Mouse (Mus musculus) MEL (cell line): ENCODE data around the gene Naa10. TPM values are rescaled to one million over a fixed set of nuclear protein-coding genes. Genes with fewer than 3 reads are reported as not detected.

Source experiments
- DNase-seq: peaks from one replicate; pipeline ENCODE4 v3.0.0; 2011; ENCODE audit warnings: low read depth, low spot score
- H3K27ac ChIP-seq: 2 replicates; pipeline ENCODE4 v1.5.1; 2012; ENCODE audit warnings: low read depth, mild to moderate bottlenecking, control low read depth, low read length, moderate library complexity; ENCODE audit not compliant: control insufficient read depth
- H3K27me3 ChIP-seq, 2 experiments: fragments of 150-350 bp in 1 of 2; sonication (generic) in 1 of 2; 2 replicates each; pipeline ENCODE4 v1.6.1; 2012; ENCODE audit warnings: low read length in 2 of 2, mild to moderate bottlenecking in 2 of 2, improper control_type of control experiment in 1 of 2, moderate library complexity in 1 of 2; ENCODE audit not compliant: insufficient read depth in 2 of 2, control insufficient read depth in 1 of 2
- H3K36me3 ChIP-seq, 2 experiments: 2 replicates each; pipeline ENCODE4 v1.6.1; 2012 to 2014; ENCODE audit warnings: low read length in 2 of 2, improper control_type of control experiment in 1 of 2, inconsistent platforms in 1 of 2, mild to moderate bottlenecking in 1 of 2; ENCODE audit not compliant: insufficient read depth in 2 of 2, control insufficient read depth in 1 of 2
- H3K4me1 ChIP-seq, 2 experiments: fragments of 150-350 bp in 1 of 2; sonication (generic) in 1 of 2; 2 replicates each; pipeline ENCODE4 v1.6.1; 2012; ENCODE audit warnings: low read length in 2 of 2, improper control_type of control experiment in 1 of 2, mild to moderate bottlenecking in 1 of 2; ENCODE audit not compliant: insufficient read depth in 2 of 2, control insufficient read depth in 1 of 2
- H3K4me3 ChIP-seq, 2 experiments: fragments of 150-350 bp in 1 of 2; sonication (generic) in 1 of 2; 2 replicates each; pipeline ENCODE4 v1.5.1; 2012; ENCODE audit warnings: low read depth in 2 of 2, low read length in 2 of 2, mild to moderate bottlenecking in 2 of 2, moderate library complexity in 2 of 2, control low read depth in 1 of 2, improper control_type of control experiment in 1 of 2; ENCODE audit not compliant: control insufficient read depth in 1 of 2, insufficient read depth in 1 of 2
- H3K79me2 ChIP-seq: 2 replicates; pipeline ENCODE4 v1.6.1; 2012; ENCODE audit warnings: mild to moderate bottlenecking, low read length, moderate library complexity; ENCODE audit not compliant: control insufficient read depth, poor library complexity, insufficient read depth
- H3K9ac ChIP-seq: 2 replicates; pipeline ENCODE4 v1.6.1; 2012; ENCODE audit warnings: low read depth, mild to moderate bottlenecking, control low read depth, low read length, moderate library complexity; ENCODE audit not compliant: control insufficient read depth, poor library complexity, severe bottlenecking
- H3K9me3 ChIP-seq: fragments of 150-350 bp; sonication (generic); replicated peaks from 2 replicates; pipeline ENCODE4 v1.6.1; 2012; ENCODE audit warnings: mild to moderate bottlenecking, low read length, improper control_type of control experiment, moderate library complexity; ENCODE audit not compliant: insufficient read depth
- BHLHE40 ChIP-seq: IDR thresholded peaks from 2 replicates; pipeline ENCODE4 v1.6.1; 2012; ENCODE audit warnings: low read depth, mild to moderate bottlenecking, inconsistent platforms, low read length, improper control_type of control experiment, borderline replicate concordance
- CHD2 ChIP-seq: IDR thresholded peaks from 2 replicates; pipeline ENCODE4 v1.6.1; 2011; ENCODE audit warnings: low read length, improper control_type of control experiment
- CTCF ChIP-seq, 3 experiments: IDR thresholded peaks in 2 of 3; conservative IDR thresholded peaks in 1 of 3; 2 replicates each; pipeline ENCODE4 v1.5.1; 2011 to 2012; ENCODE audit warnings: low read length in 3 of 3, low read depth in 2 of 3, mild to moderate bottlenecking in 2 of 3, improper control_type of control experiment in 1 of 3, inconsistent platforms in 1 of 3, mixed read lengths in 1 of 3, moderate library complexity in 1 of 3; ENCODE audit not compliant: control insufficient read depth in 1 of 3, insufficient read depth in 1 of 3, poor library complexity in 1 of 3, severe bottlenecking in 1 of 3
- ELF1 ChIP-seq: IDR thresholded peaks from 2 replicates; pipeline ENCODE4 v1.6.1; 2014; ENCODE audit warnings: low read depth, mild to moderate bottlenecking, inconsistent platforms, low read length, improper control_type of control experiment, moderate library complexity
- ETS1 ChIP-seq: IDR thresholded peaks from 2 replicates; pipeline ENCODE4 v1.6.1; 2012; ENCODE audit warnings: low read depth, mild to moderate bottlenecking, inconsistent platforms, low read length, improper control_type of control experiment, moderate library complexity
- GABPA ChIP-seq: IDR thresholded peaks from 2 replicates; pipeline ENCODE4 v1.6.1; 2012; ENCODE audit warnings: low read depth, mild to moderate bottlenecking, inconsistent platforms, low read length, improper control_type of control experiment, moderate library complexity
- GATA1 ChIP-seq: IDR thresholded peaks from 2 replicates; pipeline ENCODE4 v1.6.1; 2011; ENCODE audit warnings: low read depth, low read length, improper control_type of control experiment
- MAFK ChIP-seq: IDR thresholded peaks from 2 replicates; pipeline ENCODE4 v1.6.1; 2011; ENCODE audit warnings: low read depth, mild to moderate bottlenecking, low read length, improper control_type of control experiment, borderline replicate concordance
- MAX ChIP-seq: IDR thresholded peaks from 2 replicates; pipeline ENCODE4 v1.6.1; 2011; ENCODE audit warnings: low read length, improper control_type of control experiment
- MEF2A ChIP-seq: IDR thresholded peaks from 2 replicates; pipeline ENCODE4 v1.6.1; 2014; ENCODE audit warnings: low read depth, mild to moderate bottlenecking, inconsistent platforms, low read length, improper control_type of control experiment; ENCODE audit not compliant: poor library complexity, insufficient replicate concordance, severe bottlenecking; ENCODE audit errors: extremely low read depth
- NELFE ChIP-seq: IDR thresholded peaks from 2 replicates; pipeline ENCODE4 v1.6.1; 2011; ENCODE audit warnings: low read depth, low read length, improper control_type of control experiment
- NRF1 ChIP-seq: IDR thresholded peaks from 2 replicates; pipeline ENCODE4 v1.6.1; 2014; ENCODE audit warnings: low read depth, mild to moderate bottlenecking, inconsistent platforms, low read length, improper control_type of control experiment, moderate library complexity; ENCODE audit not compliant: poor library complexity, insufficient read depth, severe bottlenecking
- POLR2A ChIP-seq, 2 experiments: IDR thresholded peaks; 2 replicates each; pipeline ENCODE4 v1.6.1; 2011 to 2012; ENCODE audit warnings: low read length in 2 of 2, mild to moderate bottlenecking in 2 of 2, control low read depth in 1 of 2, improper control_type of control experiment in 1 of 2, low read depth in 1 of 2, moderate library complexity in 1 of 2; ENCODE audit not compliant: control insufficient read depth in 1 of 2, insufficient read depth in 1 of 2, poor library complexity in 1 of 2
- POLR2AphosphoS5 ChIP-seq: IDR thresholded peaks from 2 replicates; pipeline ENCODE4 v1.6.1; 2012; ENCODE audit warnings: low read depth, borderline replicate concordance, mild to moderate bottlenecking, inconsistent platforms, low read length, moderate library complexity, mixed read lengths
- RAD21 ChIP-seq: IDR thresholded peaks from 2 replicates; pipeline ENCODE4 v1.6.1; 2011; ENCODE audit warnings: mild to moderate bottlenecking, low read depth, low read length, improper control_type of control experiment
- RCOR1 ChIP-seq: IDR thresholded peaks from 2 replicates; pipeline ENCODE4 v1.6.1; 2012; ENCODE audit warnings: low read depth, mild to moderate bottlenecking, inconsistent platforms, low read length, improper control_type of control experiment
- SIN3A ChIP-seq: IDR thresholded peaks from 2 replicates; pipeline ENCODE4 v1.6.1; 2012; ENCODE audit warnings: low read length, improper control_type of control experiment, inconsistent platforms
- SMC3 ChIP-seq: IDR thresholded peaks from 2 replicates; pipeline ENCODE4 v1.6.1; 2011; ENCODE audit warnings: low read depth, low read length, improper control_type of control experiment
- TAL1 ChIP-seq: IDR thresholded peaks from 2 replicates; pipeline ENCODE4 v1.6.1; 2012; ENCODE audit warnings: mild to moderate bottlenecking, inconsistent platforms, low read length, moderate library complexity, mixed read lengths
- TCF12 ChIP-seq: IDR thresholded peaks from 2 replicates; pipeline ENCODE4 v1.6.1; 2014; ENCODE audit warnings: low read depth, mild to moderate bottlenecking, inconsistent platforms, low read length, improper control_type of control experiment, moderate library complexity
- UBTF ChIP-seq: IDR thresholded peaks from 2 replicates; pipeline ENCODE4 v1.6.1; 2012; ENCODE audit warnings: low read depth, mild to moderate bottlenecking, inconsistent platforms, low read length, improper control_type of control experiment, moderate library complexity, borderline replicate concordance; ENCODE audit not compliant: insufficient read depth
- USF2 ChIP-seq, 2 experiments: IDR thresholded peaks; 2 replicates each; pipeline ENCODE4 v1.6.1; 2011 to 2012; ENCODE audit warnings: improper control_type of control experiment in 2 of 2, low read length in 2 of 2, borderline replicate concordance in 1 of 2, inconsistent platforms in 1 of 2, low read depth in 1 of 2, mild to moderate bottlenecking in 1 of 2; ENCODE audit not compliant: insufficient read depth in 1 of 2
- ZC3H11A ChIP-seq: IDR thresholded peaks from 2 replicates; pipeline ENCODE4 v1.6.1; 2012; ENCODE audit warnings: low read depth, mild to moderate bottlenecking, inconsistent platforms, low read length, improper control_type of control experiment
- ZMIZ1 ChIP-seq: IDR thresholded peaks from 2 replicates; pipeline ENCODE4 v1.6.1; 2012; ENCODE audit warnings: low read depth, mild to moderate bottlenecking, inconsistent platforms, low read length, improper control_type of control experiment, moderate library complexity
- ZNF384 ChIP-seq: IDR thresholded peaks from 2 replicates; pipeline ENCODE4 v1.6.1; 2012; ENCODE audit warnings: low read depth, mild to moderate bottlenecking, inconsistent platforms, low read length, improper control_type of control experiment
- polyA plus RNA-seq, 2 experiments: library from polyadenylated mRNA; stranded (reverse) in 1 of 2; unstranded in 1 of 2; fragments of >175 nt in 1 of 2; fragments of >200 nt in 1 of 2; gene quantifications; 2 replicates each; pipeline versions ENCODE4 v1.2.1 to v1.2.4; 2012; ENCODE audit warnings: low replicate concordance in 2 of 2, low read depth in 1 of 2; ENCODE audit not compliant: insufficient read length in 2 of 2, insufficient read depth in 1 of 2, missing spikeins in 1 of 2
- total RNA-seq: library from RNA; depleted of rRNA; stranded (reverse); fragments of 300-350 nt; gene quantifications from 2 replicates; pipeline ENCODE4 v1.2.3, GENCODE M21; 2012

The Naa10 gene
- total and polyA plus RNA-seq, 3 experiments, result 174 to 417 (median 253) TPM

DNA sequence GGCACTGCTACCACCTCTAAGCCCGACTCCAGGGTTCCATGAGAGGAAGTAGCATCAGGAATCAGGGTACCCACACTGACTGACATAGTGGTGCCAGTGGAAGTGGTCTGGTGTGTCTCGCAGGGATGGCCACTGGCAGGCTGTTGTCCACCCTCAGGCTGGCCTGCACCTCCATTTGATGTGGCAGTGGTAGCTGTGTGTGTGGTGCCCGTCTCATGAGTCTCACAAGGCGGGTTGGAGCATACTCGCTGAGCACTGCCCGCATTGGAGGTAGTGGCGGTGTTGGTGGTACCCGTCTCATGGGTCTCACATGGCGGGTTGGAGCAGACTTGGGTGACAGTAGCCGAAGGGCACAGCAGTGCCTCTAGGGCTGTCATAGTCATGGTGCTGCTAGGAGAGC lies 27.6 kb upstream of the Naa10 start:
- Histone ChIP-seq H3K9ac (no peak overlapping the region), H3K27me3 (no peaks in the 10 kb centered on the region), H3K79me2 (no peaks in the 10 kb centered on the region; the same call in 1 of the 2 replicates), H3K36me3 (peaks cover 0 to 12% of the 10 kb centered on the region in 2 experiments; a peak in 3 of 4 replicates), H3K4me3 (no peak overlapping the region), H3K27ac (no peak overlapping the region), H3K4me1 (0 out of 4 replicates have a peak, but pooled peaks cover 0 to 3% of the 10 kb centered on the region in 2 experiments), H3K9me3 (no peaks in the 10 kb centered on the region)
- no peak for DNase-seq
- TF ChIP-seq BHLHE40 (no peak), GATA1 (no peak), UBTF (no peak), CTCF (IDR thresholded peaks at IDR 0.05 in 2 of 3, conservative IDR thresholded peaks at IDR 0.05 in 1 of 3; ENCODE audit: control insufficient read depth in 1 of 3, insufficient read depth in 1 of 3, low read depth in 2 of 3, low read length in 3 of 3, poor library complexity in 1 of 3, severe bottlenecking in 1 of 3) (no peak), GABPA (no peak), SIN3A (no peak), ZMIZ1 (no peak), MAX (no peak), MAFK (no peak), RAD21 (no peak), RCOR1 (no peak), USF2 (IDR thresholded peaks at IDR 0.05; ENCODE audit: borderline replicate concordance in 1 of 2, insufficient read depth in 1 of 2, low read depth in 1 of 2, low read length in 2 of 2) (no peak), NRF1 (no peak), CHD2 (no peak)

GRCm38 (mm10) chrX:73948647-73949046 lies 26.9 kb upstream of the Naa10 start:
- no peaks in the 10 kb centered on the region for H3K9me3 ChIP-seq
- 0 out of 4 replicates have a peak, but pooled peaks cover 0 to 3% of the 10 kb centered on the region in 2 experiments for H3K4me1 ChIP-seq
- H3K9ac ChIP-seq, result no peak overlapping the region
- no peak for TF ChIP-seq ZMIZ1
- TF ChIP-seq CTCF (IDR thresholded peaks at IDR 0.05 in 2 of 3, conservative IDR thresholded peaks at IDR 0.05 in 1 of 3; ENCODE audit: control insufficient read depth in 1 of 3, insufficient read depth in 1 of 3, low read depth in 2 of 3, low read length in 3 of 3, poor library complexity in 1 of 3, severe bottlenecking in 1 of 3), result peak in 2 of 3 experiments; percentile 63 to 66; a peak in 4 of 6 replicates
- no peak for TF ChIP-seq NELFE
- peak in 1 of 2 experiments; percentile 33; a peak in 1 of 4 replicates for TF ChIP-seq POLR2A (IDR thresholded peaks at IDR 0.05; ENCODE audit: control insufficient read depth in 1 of 2, insufficient read depth in 1 of 2, low read depth in 1 of 2, low read length in 2 of 2, poor library complexity in 1 of 2)
- TF ChIP-seq ZC3H11A, result 0 out of 2 replicates have a peak, but pooled peaks have one; percentile 7
- peak; percentile 55 for TF ChIP-seq RAD21
- TF ChIP-seq POLR2AphosphoS5, result no peak
- TF ChIP-seq ZNF384, result no peak
- no peak for TF ChIP-seq TAL1
- TF ChIP-seq CHD2, result no peak
- peak; percentile 54 for TF ChIP-seq SMC3
- no peak for TF ChIP-seq UBTF
- TF ChIP-seq MEF2A, result no peak
- no peak for TF ChIP-seq ELF1
- TF ChIP-seq ETS1, result no peak
- no peak for TF ChIP-seq TCF12
- H3K4me3 ChIP-seq, result no peak overlapping the region
- H3K79me2 ChIP-seq, result no peaks in the 10 kb centered on the region; the same call in 1 of the 2 replicates
- peak; percentile 67 for DNase-seq
- no peak overlapping the region for H3K27ac ChIP-seq
- no peaks in the 10 kb centered on the region for H3K27me3 ChIP-seq
- peaks cover 4 to 10% of the 10 kb centered on the region in 2 experiments for H3K36me3 ChIP-seq
